Mouse (Mus musculus) ES-Bruce4 (cell line): ENCODE results near the gene Cttnbp2. TPM values are rescaled to one million over a fixed set of nuclear protein-coding genes. Genes with fewer than 3 reads are reported as not detected.

Experiments used
- H3K27ac ChIP-seq: 2 replicates; pipeline ENCODE4 v1.5.1; 2012; ENCODE audit warnings: low read length, inconsistent platforms; ENCODE audit not compliant: insufficient read depth
- H3K27me3 ChIP-seq: 2 replicates; pipeline ENCODE4 v1.6.1; 2012; ENCODE audit warnings: mild to moderate bottlenecking, low read length, inconsistent platforms; ENCODE audit not compliant: control insufficient read depth, poor library complexity, insufficient read depth, severe bottlenecking
- H3K36me3 ChIP-seq: 2 replicates; pipeline ENCODE4 v1.6.1; 2012; ENCODE audit warnings: inconsistent platforms, mild to moderate bottlenecking, low read length, moderate library complexity; ENCODE audit not compliant: control insufficient read depth, poor library complexity, insufficient read depth, severe bottlenecking
- H3K4me1 ChIP-seq: one replicate; pipeline ENCODE4 v1.8.1; 2011; ENCODE audit warnings: low read length; ENCODE audit not compliant: control insufficient read depth, insufficient read depth
- H3K4me3 ChIP-seq: 2 replicates; pipeline ENCODE4 v1.5.1; 2011; ENCODE audit warnings: low read depth, mild to moderate bottlenecking, low read length
- H3K9ac ChIP-seq: 2 replicates; pipeline ENCODE4 v1.6.1; 2012; ENCODE audit warnings: low read depth, mild to moderate bottlenecking, inconsistent platforms; ENCODE audit not compliant: poor library complexity, severe bottlenecking
- H3K9me3 ChIP-seq: replicated peaks from 2 replicates; pipeline ENCODE4 v1.6.1; 2012; ENCODE audit warnings: mild to moderate bottlenecking, low read length, inconsistent platforms; ENCODE audit not compliant: control insufficient read depth, poor library complexity, insufficient read depth, severe bottlenecking
- CTCF ChIP-seq: IDR thresholded peaks from one replicate; pipeline ENCODE4 v1.8.1; 2011; ENCODE audit warnings: low read depth, low read length
- EP300 ChIP-seq: IDR thresholded peaks from 2 replicates; pipeline ENCODE4 v1.6.1; 2011; ENCODE audit warnings: low read depth, low read length; ENCODE audit not compliant: insufficient read depth
- POLR2A ChIP-seq: IDR thresholded peaks from one replicate; pipeline ENCODE4 v1.8.1; 2011; ENCODE audit warnings: low read length; ENCODE audit not compliant: insufficient read depth
- polyA plus RNA-seq: library from polyadenylated mRNA; stranded (reverse); fragments of >200 nt; gene quantifications from 2 replicates; pipeline ENCODE4 v1.2.4, GENCODE M21; 2011; ENCODE audit warnings: low read depth; ENCODE audit not compliant: missing spikeins, insufficient read depth, insufficient read length

Gene Cttnbp2
- polyA plus RNA-seq, 1 experiment, result 0.87 TPM

DNA sequence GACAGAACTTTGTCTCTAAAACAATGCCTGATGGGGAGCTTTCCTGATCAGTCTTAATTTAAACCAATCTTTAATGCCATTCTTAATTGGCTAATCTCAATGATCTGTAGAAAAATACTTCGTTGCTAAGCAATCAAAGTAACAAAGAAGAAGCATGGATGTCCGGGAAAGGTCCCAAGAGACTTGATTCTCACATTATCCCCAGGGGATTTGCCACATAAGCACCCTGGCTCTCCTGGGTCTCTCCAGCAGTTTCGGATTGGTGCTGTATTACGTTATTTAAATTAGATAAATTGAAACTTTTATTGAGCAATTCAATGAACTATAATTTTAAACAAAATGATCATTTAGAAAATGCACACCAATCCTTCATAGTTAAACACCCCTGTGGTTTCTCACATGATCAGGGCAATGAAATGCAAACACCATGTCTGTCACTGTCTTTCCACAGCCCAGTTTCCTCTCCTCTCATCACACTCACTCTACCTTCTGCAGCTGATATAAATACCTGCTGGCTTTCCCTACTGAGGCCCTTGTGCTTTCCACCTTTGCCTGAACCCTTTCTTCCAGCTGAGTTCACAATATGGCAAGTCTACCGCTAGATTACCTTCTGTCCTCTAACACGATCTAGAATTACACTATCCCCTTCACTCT lies 22.3 kb downstream of the Cttnbp2 start:
- Histone ChIP-seq H3K9me3 (0 out of 2 replicates have a peak, but pooled peaks cover 3% of the 10 kb centered on the region), H3K27ac (no peak overlapping the region), H3K27me3 (no peaks in the 10 kb centered on the region), H3K4me1 (no peaks in the 10 kb centered on the region), H3K36me3 (no peaks in the 10 kb centered on the region), H3K4me3 (no peak overlapping the region), H3K9ac (no peak overlapping the region)
- TF ChIP-seq EP300 (no peak), CTCF (no peak), POLR2A (no peak)

DNA sequence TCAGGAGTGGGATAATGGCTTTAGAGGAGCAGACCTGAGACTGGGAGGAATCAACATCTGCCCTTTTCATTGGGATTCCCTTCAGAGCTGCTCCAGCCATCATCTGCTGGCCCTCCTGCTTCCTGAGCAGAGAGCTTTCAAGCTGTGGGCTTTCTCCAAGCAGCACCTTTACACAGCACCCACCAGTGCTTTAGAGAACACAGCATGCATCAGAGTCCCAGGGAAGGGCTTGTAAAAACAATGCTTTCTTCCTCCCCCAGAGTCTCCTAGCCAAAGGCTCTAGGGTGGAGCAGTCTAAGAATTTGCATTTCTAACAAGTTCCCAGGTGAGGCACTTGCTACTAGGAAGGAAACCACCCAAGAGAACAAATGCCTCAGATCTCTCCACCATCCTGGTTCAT lies 29.6 kb downstream of the Cttnbp2 start:
- H3K9ac ChIP-seq, result no peak overlapping the region
- H3K4me1 ChIP-seq, result no peaks in the 10 kb centered on the region
- no peaks in the 10 kb centered on the region for H3K36me3 ChIP-seq
- H3K4me3 ChIP-seq, result no peak overlapping the region
- H3K9me3 ChIP-seq, result 0 out of 2 replicates have a peak, but pooled peaks cover 3% of the 10 kb centered on the region
- no peaks in the 10 kb centered on the region for H3K27me3 ChIP-seq
- TF ChIP-seq CTCF (no peak), EP300 (peak; percentile 85), POLR2A (no peak)
- peak overlapping the region; percentile 92 for H3K27ac ChIP-seq

DNA sequence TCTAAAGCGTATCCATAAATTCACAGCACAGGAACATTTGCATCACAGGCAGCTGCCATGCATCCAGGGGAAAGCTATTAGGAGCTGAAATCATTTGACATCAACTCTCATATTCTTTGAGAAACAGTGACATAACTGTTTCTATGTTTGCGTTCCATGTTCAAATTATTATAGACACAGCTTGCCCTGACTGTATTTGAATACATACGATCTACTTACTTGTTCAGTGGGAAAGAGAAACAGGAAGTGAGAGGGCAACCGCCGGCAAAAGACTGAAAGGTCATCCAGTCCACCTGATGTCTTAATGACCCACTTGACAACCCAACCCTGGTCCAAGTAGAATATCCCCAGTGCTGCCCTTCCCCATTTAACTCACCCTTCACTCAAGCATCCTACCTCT lies 30.6 kb downstream of the Cttnbp2 start:
- no peak overlapping the region for H3K4me3 ChIP-seq
- H3K9me3 ChIP-seq, result 0 out of 2 replicates have a peak, but pooled peaks cover 3% of the 10 kb centered on the region
- H3K36me3 ChIP-seq, result no peaks in the 10 kb centered on the region
- no peaks in the 10 kb centered on the region for H3K4me1 ChIP-seq
- H3K27ac ChIP-seq, result peak overlapping the region; percentile 79
- no peaks in the 10 kb centered on the region for H3K27me3 ChIP-seq
- TF ChIP-seq POLR2A (no peak), EP300 (no peak), CTCF (no peak)
- H3K9ac ChIP-seq, result no peak overlapping the region

DNA sequence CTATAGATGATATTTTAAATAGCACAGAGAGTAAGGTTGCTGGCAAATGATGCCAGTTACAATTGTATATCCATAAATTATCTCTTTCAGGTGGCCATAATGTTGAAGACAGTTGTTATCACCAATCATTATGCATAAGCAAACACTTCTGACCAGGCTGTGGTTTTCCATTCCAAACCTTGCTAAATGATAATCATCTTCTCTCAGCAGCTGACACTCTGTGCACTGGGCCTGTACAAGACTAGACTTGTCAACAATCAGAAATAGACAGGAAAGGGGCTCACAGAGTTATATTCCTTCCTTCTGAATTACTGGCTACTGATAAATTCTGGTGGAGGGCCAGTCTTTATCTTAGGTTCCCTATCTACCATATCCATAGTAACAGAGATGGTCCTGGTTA lies 32.1 kb downstream of the Cttnbp2 start:
- H3K9ac ChIP-seq, result no peak overlapping the region
- H3K36me3 ChIP-seq, result no peaks in the 10 kb centered on the region
- no peaks in the 10 kb centered on the region for H3K27me3 ChIP-seq
- no peak overlapping the region for H3K4me3 ChIP-seq
- TF ChIP-seq POLR2A (no peak), EP300 (no peak)
- H3K4me1 ChIP-seq, result no peaks in the 10 kb centered on the region
- H3K9me3 ChIP-seq, result no peaks in the 10 kb centered on the region
- no peak overlapping the region for H3K27ac ChIP-seq

DNA sequence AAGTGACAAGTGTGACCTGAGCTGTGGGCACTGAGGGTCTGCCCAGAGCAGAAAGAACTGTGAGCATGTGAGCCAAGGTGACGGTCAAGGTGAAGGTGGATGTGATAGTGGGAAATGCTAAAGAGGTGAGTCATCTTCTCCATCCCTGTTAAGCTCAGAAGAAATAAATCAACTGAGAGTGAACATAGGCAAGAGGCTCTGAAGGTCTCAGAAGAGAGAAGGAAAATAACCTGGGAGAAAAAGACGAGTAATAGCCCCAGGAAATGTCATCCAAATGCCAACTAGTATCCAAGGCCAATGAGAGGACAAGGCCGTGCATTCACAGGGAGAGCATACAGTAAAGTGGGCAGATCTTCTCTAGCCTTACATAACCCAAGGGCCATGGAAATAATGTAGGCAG lies 32.9 kb downstream of the Cttnbp2 start:
- H3K36me3 ChIP-seq, result no peaks in the 10 kb centered on the region
- TF ChIP-seq EP300, result no peak
- no peak for TF ChIP-seq CTCF
- TF ChIP-seq POLR2A, result no peak
- no peak overlapping the region for H3K27ac ChIP-seq
- H3K4me3 ChIP-seq, result no peak overlapping the region
- H3K9ac ChIP-seq, result no peak overlapping the region
- H3K9me3 ChIP-seq, result no peaks in the 10 kb centered on the region
- H3K27me3 ChIP-seq, result no peaks in the 10 kb centered on the region
- H3K4me1 ChIP-seq, result no peaks in the 10 kb centered on the region

DNA sequence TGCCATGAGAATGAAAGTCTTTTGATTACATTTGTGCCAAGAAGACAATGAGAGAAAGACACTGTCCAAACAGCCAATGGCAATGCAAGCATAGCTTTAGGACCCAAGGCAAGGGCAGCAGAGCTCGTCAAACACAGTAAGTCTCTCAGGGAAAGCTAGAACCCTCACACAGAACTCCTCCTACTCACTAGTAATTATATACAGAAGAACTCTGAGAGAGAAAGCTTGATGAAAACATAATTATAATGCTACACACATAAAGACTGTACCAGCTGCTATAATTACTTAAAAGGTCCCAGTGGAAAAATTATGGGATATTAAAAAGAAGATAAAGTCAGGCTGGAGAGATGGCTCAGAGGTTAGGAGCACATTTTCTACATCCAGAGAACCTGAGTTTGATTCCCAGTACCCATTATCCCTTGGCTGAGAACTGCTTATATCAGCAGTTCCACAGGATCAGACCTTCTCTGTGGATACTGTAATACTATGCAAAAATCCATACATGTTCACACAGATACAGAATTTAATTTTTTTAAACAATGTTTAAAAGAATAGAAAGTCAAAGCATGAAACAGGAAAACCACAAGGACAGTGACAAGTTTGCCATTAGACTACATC lies 37.2 kb downstream of the Cttnbp2 start:
- H3K36me3 ChIP-seq, result no peaks in the 10 kb centered on the region
- H3K4me1 ChIP-seq, result no peaks in the 10 kb centered on the region
- H3K27me3 ChIP-seq, result no peaks in the 10 kb centered on the region
- H3K4me3 ChIP-seq, result no peak overlapping the region
- no peak overlapping the region for H3K27ac ChIP-seq
- H3K9me3 ChIP-seq, result no peaks in the 10 kb centered on the region
- no peak for TF ChIP-seq CTCF
- no peak for TF ChIP-seq EP300
- no peak for TF ChIP-seq POLR2A
- no peak overlapping the region for H3K9ac ChIP-seq
